Mouse (Mus musculus) thymus, adult 2 months (tissue): ENCODE data around the gene Klhl10. TPM values are rescaled to one million over a fixed set of nuclear protein-coding genes. Genes with fewer than 3 reads are reported as not detected.

Source experiments
- DNase-seq: peaks from one replicate; pipeline ENCODE4 v3.0.0; 2021
- H3K27ac ChIP-seq: fragments of 200-500 bp; 2 replicates; pipeline ENCODE4 v1.5.1; 2012; ENCODE audit warnings: low read length, control low read depth; ENCODE audit not compliant: control insufficient read depth, insufficient read depth
- H3K27me3 ChIP-seq: fragments of 200-500 bp; 2 replicates; pipeline ENCODE4 v1.6.1; 2012; ENCODE audit warnings: mild to moderate bottlenecking, low read length, moderate library complexity, mixed read lengths; ENCODE audit not compliant: control insufficient read depth, insufficient read depth
- H3K36me3 ChIP-seq: fragments of 200-500 bp; 2 replicates; pipeline ENCODE4 v1.6.1; 2012; ENCODE audit warnings: mild to moderate bottlenecking, low read length, moderate library complexity; ENCODE audit not compliant: control insufficient read depth, insufficient read depth
- H3K4me1 ChIP-seq: fragments of 200-500 bp; replicated peaks from 2 replicates; pipeline ENCODE4 v1.6.1; 2012; ENCODE audit warnings: low read length; ENCODE audit not compliant: control insufficient read depth, insufficient read depth
- H3K4me3 ChIP-seq: fragments of 200-500 bp; 2 replicates; pipeline ENCODE4 v1.5.1; 2012; ENCODE audit warnings: mild to moderate bottlenecking, low read length, control low read depth, moderate library complexity; ENCODE audit not compliant: control insufficient read depth, insufficient read depth
- CTCF ChIP-seq: fragments of 200-500 bp; IDR thresholded peaks from 2 replicates; pipeline ENCODE4 v1.5.1; 2012; ENCODE audit warnings: mild to moderate bottlenecking, control low read depth, low read length, moderate library complexity, borderline replicate concordance; ENCODE audit not compliant: control insufficient read depth, poor library complexity, insufficient read depth; ENCODE audit errors: extremely low read depth
- POLR2A ChIP-seq: fragments of 200-500 bp; IDR thresholded peaks from 2 replicates; pipeline ENCODE4 v1.6.1; 2012; ENCODE audit warnings: mild to moderate bottlenecking, low read length, control low read depth, moderate library complexity; ENCODE audit not compliant: control insufficient read depth, poor library complexity, insufficient read depth; ENCODE audit errors: extremely low read depth
- WGBS: fragments of 180-500 bp; shearing (Covaris S2); methylation state at CpG from one replicate; pipeline ENCODE4 v1.1.7; 2018; 5-methylcytosine and 5-hydroxymethylcytosine counted together
- polyA plus RNA-seq: library from polyadenylated mRNA; depleted of rRNA; stranded (reverse); fragments of >200 nt; gene quantifications from 2 replicates; pipeline ENCODE4 v1.2.3, GENCODE M21; 2012; rRNA removed

Gene Klhl10
- 0.58 and 0.66 TPM in 2 replicates for polyA plus RNA-seq

DNA sequence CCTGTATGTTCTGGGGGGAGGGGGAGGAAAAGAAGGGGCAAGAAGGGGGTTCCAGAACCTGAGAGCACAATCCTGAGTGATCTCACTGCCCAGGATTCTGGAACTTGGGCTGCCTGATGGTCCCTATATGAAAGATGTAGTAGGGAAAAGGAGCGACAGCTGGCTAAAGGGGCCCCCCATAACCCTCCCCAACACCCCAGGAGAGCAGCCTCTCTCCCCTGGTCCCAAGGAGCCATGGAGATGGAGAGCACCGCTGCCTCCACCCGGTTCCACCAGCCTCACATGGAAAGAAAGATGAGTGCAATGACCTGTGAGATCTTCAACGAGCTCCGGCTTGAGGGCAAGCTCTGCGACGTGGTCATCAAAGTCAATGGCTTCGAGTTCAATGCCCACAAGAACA, at the start of gene Klhl10, which contains the start of gene Nt5c3b:
TSS of gene Klhl10 (plus strand) at position 121 of the 400 bp plus-strand sequence.
TSS of gene Nt5c3b (minus strand) at position 12 of the 400 bp plus-strand sequence.
- peak within 1 kb of the TSS; percentile 69 for H3K27ac ChIP-seq
- TF ChIP-seq POLR2A (no peak), CTCF (no peak)
- H3K36me3 ChIP-seq: peaks cover 9% of the 10 kb centered on the region; the same call in 1 of the 2 replicates
- H3K4me3 ChIP-seq: peak within 1 kb of the TSS; percentile 80
- no peak for DNase-seq
- H3K4me1 ChIP-seq: peaks cover 9% of the 10 kb centered on the region
- 93% methylated on average over 8 of the region's 8 CpGs for WGBS
- no peaks in the 10 kb centered on the region for H3K27me3 ChIP-seq

DNA sequence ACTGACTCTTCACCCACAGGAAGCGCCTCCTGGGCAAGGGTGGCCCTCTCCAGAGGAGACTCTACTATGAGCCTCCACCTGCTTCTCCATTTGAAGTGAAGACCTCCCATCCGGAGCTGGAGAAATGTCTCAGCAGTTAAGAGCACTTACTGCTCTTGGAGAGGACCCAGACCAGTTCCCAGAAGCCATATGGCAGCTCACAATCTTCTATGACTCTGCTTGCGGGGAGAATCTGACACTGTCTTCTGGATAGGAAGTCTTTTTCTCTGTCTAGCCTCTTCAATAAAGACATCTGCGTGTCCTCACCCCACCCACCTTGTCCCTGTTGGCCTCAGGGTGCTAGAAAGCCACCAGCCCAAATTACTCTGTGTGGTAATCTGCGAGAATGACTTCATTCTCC, 48.8 kb upstream of the Klhl10 start:
- H3K4me3 ChIP-seq: no peak overlapping the region
- H3K36me3 ChIP-seq: no peaks in the 10 kb centered on the region
- TF ChIP-seq POLR2A (no peak), CTCF (no peak)
- WGBS: 62% methylated on average over 5 of the region's 5 CpGs
- peaks cover 77% of the 10 kb centered on the region for H3K4me1 ChIP-seq
- H3K27me3 ChIP-seq: no peaks in the 10 kb centered on the region
- no peak overlapping the region for H3K27ac ChIP-seq
- DNase-seq: no peak

DNA sequence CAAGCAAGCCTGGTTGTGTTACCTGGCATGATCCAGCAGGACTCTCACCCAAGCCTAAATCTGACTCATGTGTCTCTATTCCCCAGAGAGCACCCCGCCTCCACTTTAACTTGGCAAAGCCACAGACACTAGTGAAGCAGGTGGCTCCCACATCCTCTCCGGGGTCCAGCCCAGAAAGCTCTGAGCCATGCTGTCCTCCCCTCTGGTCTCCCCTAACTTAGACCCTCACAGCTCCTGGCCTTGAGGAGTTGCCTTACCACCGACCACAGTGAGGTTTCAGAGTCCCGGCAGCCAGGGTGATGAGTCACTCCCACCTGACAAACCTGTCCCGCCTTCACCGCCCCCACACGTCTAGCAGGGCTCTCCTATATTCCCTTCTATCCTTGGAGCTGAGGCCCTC, 48.0 kb upstream of the Klhl10 start:
- no peak for DNase-seq
- Histone ChIP-seq H3K4me3 (no peak overlapping the region), H3K27ac (no peak overlapping the region)

DNA sequence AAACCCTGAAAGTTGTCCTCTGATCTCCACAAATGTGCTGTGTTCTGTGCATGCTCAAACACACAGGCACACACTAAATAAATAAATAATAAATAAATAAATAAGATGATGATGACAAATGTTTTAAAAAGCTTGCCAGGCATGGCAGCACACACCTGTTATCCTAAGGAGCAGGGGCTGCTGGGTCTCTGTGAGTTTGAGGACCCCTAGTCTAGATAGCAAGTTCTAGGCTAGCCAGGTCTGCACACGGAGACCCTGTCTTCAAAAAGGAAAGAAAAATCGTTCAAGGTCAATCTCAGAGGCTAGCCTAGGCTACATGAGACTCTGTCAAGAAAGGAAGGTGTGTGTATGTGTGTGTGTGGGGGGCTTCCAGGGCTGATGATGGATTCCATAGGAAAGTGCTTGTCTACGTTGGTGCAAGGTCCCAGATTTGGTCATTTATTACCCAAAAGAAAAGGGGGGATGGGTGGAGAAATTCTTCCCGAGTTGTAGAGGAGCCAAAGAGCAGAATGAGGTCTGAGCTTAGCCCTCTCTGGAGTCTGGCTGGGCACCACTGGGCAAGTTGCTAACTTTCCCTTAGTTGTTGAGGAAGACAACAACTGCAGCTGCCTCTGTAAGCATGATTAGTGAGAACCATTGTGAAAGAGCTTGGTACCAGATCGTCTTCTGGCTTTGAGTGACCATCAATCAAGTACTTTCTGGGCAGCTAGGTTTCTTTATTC, 47.2 kb upstream of the Klhl10 start:
- WGBS: 76% methylated on average over 5 of the region's 5 CpGs
- no peaks in the 10 kb centered on the region for H3K36me3 ChIP-seq
- H3K4me3 ChIP-seq: no peak overlapping the region
- H3K4me1 ChIP-seq: peaks cover 73% of the 10 kb centered on the region
- no peaks in the 10 kb centered on the region for H3K27me3 ChIP-seq
- H3K27ac ChIP-seq: no peak overlapping the region
- no peak for DNase-seq
- TF ChIP-seq POLR2A (no peak), CTCF (no peak)

More for the DNA sequence above, 48.0 kb upstream of the Klhl10 start:
- peaks cover 71% of the 10 kb centered on the region for H3K4me1 ChIP-seq
- no peaks in the 10 kb centered on the region for H3K27me3 ChIP-seq
- TF ChIP-seq POLR2A: no peak
- no peak for TF ChIP-seq CTCF
- H3K36me3 ChIP-seq: no peaks in the 10 kb centered on the region
- 7% methylated on average over 7 of the region's 7 CpGs for WGBS

DNA sequence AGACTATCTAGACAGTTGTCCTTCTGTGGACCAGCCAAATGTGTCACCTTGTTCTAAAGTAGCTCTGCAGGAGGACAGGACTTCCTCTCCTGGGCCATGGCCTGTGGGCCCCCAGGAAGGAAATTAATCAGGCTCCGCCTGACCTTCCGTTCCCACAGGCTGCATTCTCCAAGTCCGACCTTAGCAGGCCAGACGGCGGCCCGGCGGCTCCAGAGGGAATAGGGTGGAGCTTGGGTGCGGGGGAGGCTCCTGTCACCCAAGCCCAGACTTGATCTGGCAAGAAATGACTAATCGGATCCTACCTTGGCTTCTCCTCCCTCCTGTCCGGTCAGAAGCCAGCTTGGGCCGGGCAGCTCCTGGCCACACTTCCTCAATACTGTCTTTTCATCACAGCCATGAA, 46.5 kb upstream of the Klhl10 start:
- no peak for DNase-seq
- Histone ChIP-seq H3K27me3 (no peaks in the 10 kb centered on the region), H3K36me3 (no peaks in the 10 kb centered on the region), H3K4me1 (peaks cover 73% of the 10 kb centered on the region), H3K4me3 (no peak overlapping the region), H3K27ac (no peak overlapping the region)
- WGBS: 67% methylated on average over 11 of the region's 11 CpGs
- TF ChIP-seq CTCF (no peak), POLR2A (no peak)

DNA sequence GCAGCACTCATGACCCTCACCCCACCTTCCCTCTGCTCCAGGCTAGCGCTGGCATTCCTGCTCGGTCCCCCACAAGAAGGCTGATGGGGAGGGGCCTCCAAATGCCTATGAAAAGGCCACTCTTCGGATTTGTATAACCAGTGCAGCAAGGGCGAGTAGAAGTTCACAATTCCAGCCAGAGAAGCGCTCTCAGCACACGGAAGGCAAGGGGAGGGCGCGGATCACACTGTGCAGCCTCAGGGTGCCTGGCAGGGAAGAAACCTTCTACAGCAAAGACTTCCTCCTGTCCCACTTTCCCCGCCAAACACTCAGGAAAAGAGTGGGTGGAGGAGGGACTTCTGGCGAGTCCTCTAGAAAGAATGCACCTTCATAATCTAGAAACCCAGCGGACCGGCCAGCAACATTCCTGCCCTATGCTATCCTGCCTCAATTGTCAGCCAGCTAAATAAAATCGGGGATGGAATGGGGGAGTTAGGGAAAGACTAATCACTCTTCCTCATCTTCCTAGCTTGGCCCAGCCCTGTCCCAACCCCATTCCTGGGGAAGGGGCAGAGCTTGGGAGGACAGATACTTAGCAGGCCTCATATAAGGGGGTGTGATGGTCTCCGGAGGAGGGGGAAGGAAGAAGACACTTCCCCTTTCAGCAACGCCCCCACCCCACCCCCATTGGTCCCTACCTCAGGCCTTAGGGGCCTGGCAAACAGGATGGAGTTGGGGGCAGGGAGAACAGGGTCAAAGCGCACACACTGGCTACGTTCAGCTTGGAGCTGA, 45.7 kb upstream of the Klhl10 start:
- H3K27ac ChIP-seq: no peak overlapping the region
- TF ChIP-seq POLR2A (no peak), CTCF (no peak)
- peaks cover 64% of the 10 kb centered on the region for H3K4me1 ChIP-seq
- 70% methylated on average over 17 of the region's 17 CpGs for WGBS
- peak overlapping the region; percentile 60 for H3K4me3 ChIP-seq
- H3K27me3 ChIP-seq: no peaks in the 10 kb centered on the region
- no peaks in the 10 kb centered on the region for H3K36me3 ChIP-seq
- DNase-seq: no peak
